Mouse (Mus musculus): Measurements from ENCODE around the gene Nxf7. TPM values are rescaled to one million over a fixed set of nuclear protein-coding genes. Genes with fewer than 3 reads are reported as not detected.
"Not testable (repeated sequence)": the region's sequence is repeated elsewhere in the genome, so short reads cannot be mapped to it uniquely, and the experiment has no call there.

Gene Nxf7
- polyA plus RNA-seq, 1 experiment from 2014 or later, result not detected

DNA sequence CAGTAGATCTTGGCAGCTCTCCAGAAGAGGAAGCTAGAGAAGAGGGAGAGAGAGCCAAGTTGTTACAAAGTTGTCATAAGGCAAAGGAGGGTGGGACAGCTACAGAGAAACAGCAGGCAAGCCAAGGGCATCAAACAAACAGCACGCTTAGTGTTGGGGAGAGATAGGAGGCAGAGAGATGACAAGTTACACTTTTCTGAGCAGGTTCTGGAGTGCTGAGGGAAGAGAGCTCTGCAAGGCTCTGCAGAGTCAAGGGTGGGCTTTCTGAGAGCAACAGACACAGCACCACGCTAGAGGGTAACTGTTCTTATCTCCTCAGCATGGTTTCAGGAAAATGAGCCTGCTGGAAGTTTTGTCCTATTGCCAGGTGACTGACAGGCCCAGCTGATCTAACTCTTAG is 35.7 kb downstream of the Nxf7 start:
- Histone ChIP-seq H3K9ac (replicated peaks; ENCODE audit: low read length) (no peak overlapping the region), H3K27me3 (ENCODE audit: insufficient read depth, low read length) (no peaks in the 10 kb centered on the region), H3K4me1 (ENCODE audit: insufficient read depth, low read length) (no peaks in the 10 kb centered on the region), H3K9me3 (ENCODE audit: low read length) (no peaks in the 10 kb centered on the region), H3K4me3 (ENCODE audit: low read length) (no peak overlapping the region), H3K27ac (ENCODE audit: low read length) (no peak overlapping the region), H3K4me2 (replicated peaks; ENCODE audit: low read depth, low read length) (no peak overlapping the region), H3K36me3 (ENCODE audit: insufficient read depth, low read length) (no peaks in the 10 kb centered on the region)
- 34% methylated on average over 2 of the region's 2 CpGs for WGBS
- no peak for ATAC-seq (ENCODE audit: low FRiP score, low TSS enrichment)

DNA sequence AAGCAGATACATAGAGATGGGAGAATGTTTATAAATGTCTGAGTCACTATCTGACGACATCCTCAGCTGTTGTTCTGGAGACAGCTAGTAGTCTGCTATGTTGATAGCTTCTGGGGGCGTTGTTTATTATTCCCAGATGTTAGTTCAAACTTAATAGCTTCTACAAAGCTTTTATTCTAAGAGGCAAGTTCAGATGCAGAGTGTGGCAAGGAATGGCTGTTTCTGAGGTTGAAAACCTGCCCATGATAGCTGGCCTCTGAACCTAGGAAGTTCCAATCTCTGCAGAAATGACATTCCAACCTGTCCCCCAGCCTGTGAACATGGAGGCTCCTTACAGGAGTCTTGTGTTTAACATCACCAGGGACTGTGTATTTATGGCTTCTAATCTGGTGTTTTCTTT is 36.9 kb downstream of the Nxf7 start:
- not testable (repeated sequence) for H3K27me3 ChIP-seq (ENCODE audit: insufficient read depth, low read length); H3K4me2 ChIP-seq (replicated peaks; ENCODE audit: low read depth, low read length); H3K36me3 ChIP-seq (ENCODE audit: insufficient read depth, low read length); H3K9ac ChIP-seq (replicated peaks; ENCODE audit: low read length); H3K9me3 ChIP-seq (ENCODE audit: low read length); H3K4me3 ChIP-seq (ENCODE audit: low read length); H3K27ac ChIP-seq (ENCODE audit: low read length); ATAC-seq (ENCODE audit: low FRiP score, low TSS enrichment); H3K4me1 ChIP-seq (ENCODE audit: insufficient read depth, low read length)
- 43% methylated on average over 2 of the region's 2 CpGs for WGBS

DNA sequence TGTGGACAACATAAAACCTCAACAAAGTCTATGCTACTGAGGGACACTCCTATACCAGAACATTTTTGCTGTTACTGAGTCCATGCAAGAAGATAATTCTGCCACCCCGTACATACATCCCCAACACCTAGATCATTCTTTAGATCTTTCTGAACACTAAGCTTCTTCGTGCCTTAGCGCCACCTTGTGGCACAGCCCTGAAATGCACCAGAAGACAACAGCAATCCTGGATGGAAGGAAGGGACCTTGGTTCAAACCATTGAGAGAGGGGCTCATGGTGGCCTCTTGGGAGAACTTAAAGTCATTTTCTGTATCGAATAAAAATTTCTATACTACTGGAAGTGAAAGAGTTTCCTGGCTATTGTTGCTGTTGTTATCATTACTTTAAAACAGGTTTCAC is 37.6 kb downstream of the Nxf7 start:
- H3K27me3 ChIP-seq (ENCODE audit: insufficient read depth, low read length); H3K27ac ChIP-seq (ENCODE audit: low read length); H3K9me3 ChIP-seq (ENCODE audit: low read length); H3K36me3 ChIP-seq (ENCODE audit: insufficient read depth, low read length); H3K4me2 ChIP-seq (replicated peaks; ENCODE audit: low read depth, low read length); H3K4me1 ChIP-seq (ENCODE audit: insufficient read depth, low read length); H3K4me3 ChIP-seq (ENCODE audit: low read length); ATAC-seq (ENCODE audit: low FRiP score, low TSS enrichment); H3K9ac ChIP-seq (replicated peaks; ENCODE audit: low read length): not testable (repeated sequence)
- 25% methylated on average over 1 of the region's 4 CpGs for WGBS

DNA sequence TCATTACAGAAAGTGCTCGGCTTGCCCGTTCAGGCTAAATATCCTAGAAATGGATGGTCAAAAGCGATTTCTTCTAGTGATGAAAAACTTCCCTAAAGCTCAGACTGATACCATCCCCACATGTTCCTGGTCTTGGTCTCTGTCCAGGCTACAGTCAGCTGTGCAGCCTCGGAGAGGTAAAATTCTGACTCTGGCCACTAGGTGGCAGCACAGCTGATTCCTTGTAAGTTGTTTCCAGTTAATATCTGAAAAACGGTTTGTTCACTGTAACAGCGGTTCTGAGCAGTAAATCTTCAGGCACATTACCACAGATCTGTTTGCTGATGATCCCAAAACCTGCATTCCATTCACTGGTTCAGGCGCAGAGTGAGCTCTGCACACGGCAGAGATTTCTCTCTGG is 38.9 kb downstream of the Nxf7 start:
- not testable (repeated sequence) for H3K27me3 ChIP-seq (ENCODE audit: insufficient read depth, low read length); H3K27ac ChIP-seq (ENCODE audit: low read length); H3K36me3 ChIP-seq (ENCODE audit: insufficient read depth, low read length); H3K9ac ChIP-seq (replicated peaks; ENCODE audit: low read length); ATAC-seq (ENCODE audit: low FRiP score, low TSS enrichment); H3K4me1 ChIP-seq (ENCODE audit: insufficient read depth, low read length); H3K9me3 ChIP-seq (ENCODE audit: low read length); H3K4me3 ChIP-seq (ENCODE audit: low read length); H3K4me2 ChIP-seq (replicated peaks; ENCODE audit: low read depth, low read length)
- 15% methylated on average over 8 of the region's 8 CpGs for WGBS

Other genes with a start within 250 kb of the Nxf7 start
- not detected in 2 replicates for gene Gm5128, start 225.5 kb downstream of the Nxf7 start, polyA plus RNA-seq (2015; fragmentation: Nextera tagmentation; extraction: Ambion mirVana)
- not detected in 2 replicates for gene Gm7903, start 164.9 kb downstream of the Nxf7 start, polyA plus RNA-seq (2015; fragmentation: Nextera tagmentation; extraction: Ambion mirVana)
- not detected in 2 replicates for gene AV320801, start 104.2 kb downstream of the Nxf7 start, polyA plus RNA-seq (2015; fragmentation: Nextera tagmentation; extraction: Ambion mirVana)
- gene Prame, start 28.9 kb upstream of the Nxf7 start, polyA plus RNA-seq (2015; fragmentation: Nextera tagmentation; extraction: Ambion mirVana), result not detected in 2 replicates
- not detected in 2 replicates for gene Tcp11x2, start 95.0 kb upstream of the Nxf7 start, polyA plus RNA-seq (2015; fragmentation: Nextera tagmentation; extraction: Ambion mirVana)
- gene Tmsb15a, start 126.5 kb upstream of the Nxf7 start, polyA plus RNA-seq (2015; fragmentation: Nextera tagmentation; extraction: Ambion mirVana), result not detected in 2 replicates
- gene Armcx5, start 144.0 kb upstream of the Nxf7 start, polyA plus RNA-seq (2015; fragmentation: Nextera tagmentation; extraction: Ambion mirVana), result 9.9 and 10.2 TPM in 2 replicates
- gene Gprasp1, start 144.0 kb upstream of the Nxf7 start, polyA plus RNA-seq (2015; fragmentation: Nextera tagmentation; extraction: Ambion mirVana), result 46.2 and 48.0 TPM in 2 replicates
- gene Bhlhb9, start 198.8 kb upstream of the Nxf7 start, polyA plus RNA-seq (2015; fragmentation: Nextera tagmentation; extraction: Ambion mirVana), result 53.8 and 55.5 TPM in 2 replicates
- 24.6 and 26.3 TPM in 2 replicates for gene Gprasp2, start 240.3 kb upstream of the Nxf7 start, polyA plus RNA-seq (2015; fragmentation: Nextera tagmentation; extraction: Ambion mirVana)